Mouse (Mus musculus) embryonic facial prominence, embryonic 13.5 days (tissue): ENCODE data around the gene C1rb. TPM values are rescaled to one million over a fixed set of nuclear protein-coding genes. Genes with fewer than 3 reads are reported as not detected.
"Not testable (repeated sequence)": the region's sequence is repeated elsewhere in the genome, so short reads cannot be mapped to it uniquely, and the experiment has no call there.

Experiments
- ATAC-seq: fragments of 200-750 bp; cut with Nextera tagmentation; 2 replicates; pipeline ENCODE4 v1.8.0; 2017; ENCODE audit warnings: low read depth; ENCODE audit not compliant: insufficient number of reproducible peaks, insufficient read depth, low FRiP score, low TSS enrichment
- H3K27ac ChIP-seq: fragments of 300-500 bp; sonication (generic); 2 replicates; pipeline ENCODE4 v1.5.1; 2015; ENCODE audit warnings: moderate library complexity, mild to moderate bottlenecking, inconsistent platforms
- H3K27me3 ChIP-seq: fragments of 300-500 bp; sonication (generic); 2 replicates; pipeline ENCODE4 v1.6.1; 2015; ENCODE audit warnings: mild to moderate bottlenecking, inconsistent platforms
- H3K36me3 ChIP-seq: fragments of 300-500 bp; sonication (generic); 2 replicates; pipeline ENCODE4 v1.6.1; 2015; ENCODE audit warnings: mild to moderate bottlenecking, inconsistent platforms
- H3K4me1 ChIP-seq: fragments of 300-500 bp; sonication (generic); 2 replicates; pipeline ENCODE4 v1.6.1; 2015; ENCODE audit warnings: inconsistent platforms
- H3K4me2 ChIP-seq: fragments of 300-500 bp; sonication (generic); 2 replicates; pipeline ENCODE4 v1.6.1; 2015; ENCODE audit warnings: moderate library complexity, mild to moderate bottlenecking, inconsistent platforms
- H3K4me3 ChIP-seq: fragments of 300-500 bp; sonication (generic); 2 replicates; pipeline ENCODE4 v1.5.1; 2015; ENCODE audit warnings: mild to moderate bottlenecking, inconsistent platforms
- H3K9ac ChIP-seq: fragments of 300-500 bp; sonication (generic); 2 replicates; pipeline ENCODE4 v1.6.1; 2015; ENCODE audit warnings: mild to moderate bottlenecking, inconsistent platforms
- H3K9me3 ChIP-seq: fragments of 300-500 bp; sonication (generic); 2 replicates; pipeline ENCODE4 v1.6.1; 2016; ENCODE audit warnings: inconsistent platforms
- WGBS: fragments of 180-500 bp; shearing (Covaris S2); methylation state at CpG from one replicate; pipeline ENCODE4 v1.1.7; 2015; ENCODE audit warnings: mixed read lengths; 5-methylcytosine and 5-hydroxymethylcytosine counted together
- polyA plus RNA-seq: library from polyadenylated mRNA; unstranded; fragments of >200 nt; fragmentation: Nextera tagmentation; extraction: Ambion mirVana; gene quantifications from 2 replicates; pipeline ENCODE4 v1.2.1, GENCODE M21; 2015

C1rb gene
- polyA plus RNA-seq, 1 experiment from 2014 or later, result not detected

GRCm38 (mm10) chr6:124625612-124626011, 55.5 kb downstream of the C1rb start:
- WGBS, result 83% methylated on average over 13 of the region's 13 CpGs
- H3K4me3 ChIP-seq, result no peak overlapping the region
- no peak overlapping the region for H3K27ac ChIP-seq
- ATAC-seq, result no peak
- no peaks in the 10 kb centered on the region for H3K4me1 ChIP-seq
- no peaks in the 10 kb centered on the region for H3K27me3 ChIP-seq
- H3K36me3 ChIP-seq, result no peaks in the 10 kb centered on the region
- H3K9ac ChIP-seq, result no peak overlapping the region
- no peak overlapping the region for H3K4me2 ChIP-seq
- H3K9me3 ChIP-seq, result no peaks in the 10 kb centered on the region; the same call in 1 of the 2 replicates

- H3K9ac ChIP-seq, ATAC-seq, H3K4me1 ChIP-seq, H3K4me3 ChIP-seq, H3K27ac ChIP-seq, H3K36me3 ChIP-seq, H3K4me2 ChIP-seq, H3K9me3 ChIP-seq, H3K27me3 ChIP-seq: not testable (repeated sequence)
- whole genome bisulfite sequencing, result 39% methylated on average over 1 of the region's 1 CpGs
These were observed 56.1 kb downstream of the C1rb start for GRCm38 (mm10) chr6:124626184-124626583.

GRCm38 (mm10) chr6:124630763-124631162, 60.7 kb downstream of the C1rb start:
- no peak for ATAC-seq
- H3K27me3 ChIP-seq, result no peaks in the 10 kb centered on the region
- H3K9ac ChIP-seq, result no peak overlapping the region
- no peak overlapping the region for H3K4me3 ChIP-seq
- no peaks in the 10 kb centered on the region for H3K9me3 ChIP-seq
- no peak overlapping the region for H3K27ac ChIP-seq
- no peak overlapping the region for H3K4me2 ChIP-seq
- 80% methylated on average over 4 of the region's 4 CpGs for WGBS
- H3K36me3 ChIP-seq, result no peaks in the 10 kb centered on the region
- no peaks in the 10 kb centered on the region for H3K4me1 ChIP-seq

Other genes with a start within 250 kb of the C1rb start
- gene Pex5, start 155.2 kb upstream of the C1rb start, polyA plus RNA-seq, result 47.5 and 54.0 TPM in 2 replicates
- gene Clstn3, start 105.5 kb upstream of the C1rb start, polyA plus RNA-seq, result 11.6 and 11.7 TPM in 2 replicates
- 0.72 and 0.94 TPM in 2 replicates for gene C1rl, start 77.2 kb upstream of the C1rb start, polyA plus RNA-seq
- 2.7 and 2.8 TPM in 2 replicates for gene C1ra, start 57.9 kb upstream of the C1rb start, polyA plus RNA-seq
- 1.7 and 3.6 TPM in 2 replicates for gene C1s1, start 27.9 kb upstream of the C1rb start, polyA plus RNA-seq
- gene C1s2, start 65.8 kb downstream of the C1rb start, polyA plus RNA-seq, result not detected in 2 replicates
- gene Lpcat3, start 92.7 kb downstream of the C1rb start, polyA plus RNA-seq, result 52.0 and 59.3 TPM in 2 replicates
- gene Emg1, start 141.9 kb downstream of the C1rb start, polyA plus RNA-seq, result 199 and 214 TPM in 2 replicates
- gene Phb2, start 142.0 kb downstream of the C1rb start, polyA plus RNA-seq, result 337 and 351 TPM in 2 replicates
- gene Ptpn6, start 168.4 kb downstream of the C1rb start, polyA plus RNA-seq, result 9.2 and 13.9 TPM in 2 replicates
- gene Grcc10, start 171.1 kb downstream of the C1rb start, polyA plus RNA-seq, result 487 and 605 TPM in 2 replicates
- gene Gm45234, start 185.7 kb downstream of the C1rb start, polyA plus RNA-seq, result 0.33 TPM in 1 of 2 replicates, not detected in the other
- 22.1 and 22.2 TPM in 2 replicates for gene Atn1, start 186.2 kb downstream of the C1rb start, polyA plus RNA-seq
- 10.7 and 10.9 TPM in 2 replicates for gene Eno2, start 199.4 kb downstream of the C1rb start, polyA plus RNA-seq
- 0.97 and 1.3 TPM in 2 replicates for gene Lrrc23, start 209.4 kb downstream of the C1rb start, polyA plus RNA-seq
- gene Spsb2, start 238.4 kb downstream of the C1rb start, polyA plus RNA-seq, result 9.1 and 10.5 TPM in 2 replicates
- gene Tpi1, start 244.0 kb downstream of the C1rb start, polyA plus RNA-seq, result 710 and 723 TPM in 2 replicates